Mouse (Mus musculus) embryonic facial prominence, embryonic 11.5 days (tissue): ENCODE results near the gene Tmc6. TPM values are rescaled to one million over a fixed set of nuclear protein-coding genes. Genes with fewer than 3 reads are reported as not detected.

ENCODE experiments used
- ATAC-seq: fragments of 200-750 bp; cut with Nextera tagmentation; replicated peaks from 2 replicates; pipeline ENCODE4 v1.8.0; 2017; ENCODE audit warnings: low read depth; ENCODE audit not compliant: insufficient number of reproducible peaks, low FRiP score, low TSS enrichment
- DNase-seq: peaks from one replicate; pipeline ENCODE4 v3.0.0-alpha.2; 2015; ENCODE audit warnings: low spot score
- H3K27ac ChIP-seq: fragments of 300-500 bp; sonication (generic); replicated peaks from 2 replicates; pipeline ENCODE4 v1.5.1; 2014; ENCODE audit warnings: mild to moderate bottlenecking, low read depth, low read length, control low read depth
- H3K27me3 ChIP-seq: fragments of 300-500 bp; sonication (generic); 2 replicates; pipeline ENCODE4 v1.6.1; 2014; ENCODE audit warnings: mild to moderate bottlenecking, low read length, moderate library complexity, mixed read lengths; ENCODE audit not compliant: control insufficient read depth, insufficient read depth
- H3K36me3 ChIP-seq: fragments of 300-500 bp; sonication (generic); replicated peaks from 2 replicates; pipeline ENCODE4 v1.6.1; 2014; ENCODE audit warnings: low read depth, mild to moderate bottlenecking, low read length, moderate library complexity, mixed read lengths; ENCODE audit not compliant: control insufficient read depth, insufficient read depth
- H3K4me1 ChIP-seq: fragments of 300-500 bp; sonication (generic); 2 replicates; pipeline ENCODE4 v1.6.1; 2014; ENCODE audit warnings: low read length, mixed read lengths; ENCODE audit not compliant: control insufficient read depth, insufficient read depth
- H3K4me2 ChIP-seq: fragments of 300-500 bp; sonication (generic); 2 replicates; pipeline ENCODE4 v1.6.1; 2014; ENCODE audit warnings: low read depth, mild to moderate bottlenecking, control low read depth, low read length, moderate library complexity
- H3K4me3 ChIP-seq: fragments of 300-500 bp; sonication (generic); 2 replicates; pipeline ENCODE4 v1.5.1; 2014; ENCODE audit warnings: low read depth, low read length, control low read depth
- H3K9ac ChIP-seq: fragments of 300-500 bp; sonication (generic); replicated peaks from 2 replicates; pipeline ENCODE4 v1.6.1; 2014; ENCODE audit warnings: mild to moderate bottlenecking, control low read depth, low read length
- H3K9me3 ChIP-seq: fragments of 300-500 bp; sonication (generic); replicated peaks from 2 replicates; pipeline ENCODE4 v1.6.1; 2016; ENCODE audit warnings: mild to moderate bottlenecking, low read length, inconsistent platforms, mixed read lengths; ENCODE audit not compliant: control insufficient read depth
- WGBS: fragments of 180-500 bp; shearing (Covaris S2); extraction: QIAGEN DNeasy Blood & Tissue Kit; methylation state at CpG from one replicate; pipeline ENCODE4 v1.1.7; 2014; 5-methylcytosine and 5-hydroxymethylcytosine counted together
- polyA plus RNA-seq: library from polyadenylated mRNA; unstranded; fragments of >200 nt; fragmentation: Nextera tagmentation; extraction: Ambion mirVana; gene quantifications from 2 replicates; pipeline ENCODE4 v1.2.1, GENCODE M21; 2014

The Tmc6 gene
- polyA plus RNA-seq, 1 experiment from 2014 or later: 9.9 TPM

- H3K9ac ChIP-seq: no peak overlapping the region
- no peak overlapping the region for H3K27ac ChIP-seq
- peaks cover 1% of the 10 kb centered on the region; the same call in 1 of the 2 replicates for H3K36me3 ChIP-seq
- H3K27me3 ChIP-seq: no peaks in the 10 kb centered on the region
- no peak for DNase-seq
- no peak overlapping the region for H3K4me3 ChIP-seq
- no peak overlapping the region for H3K4me2 ChIP-seq
- ATAC-seq: no peak
- WGBS: 97% methylated on average over 4 of the region's 4 CpGs
- no peaks in the 10 kb centered on the region for H3K4me1 ChIP-seq
- H3K9me3 ChIP-seq: no peaks in the 10 kb centered on the region
Observed at GRCm38 (mm10) chr11:117727031-117727430, 55.0 kb downstream of the Tmc6 start.

DNA sequence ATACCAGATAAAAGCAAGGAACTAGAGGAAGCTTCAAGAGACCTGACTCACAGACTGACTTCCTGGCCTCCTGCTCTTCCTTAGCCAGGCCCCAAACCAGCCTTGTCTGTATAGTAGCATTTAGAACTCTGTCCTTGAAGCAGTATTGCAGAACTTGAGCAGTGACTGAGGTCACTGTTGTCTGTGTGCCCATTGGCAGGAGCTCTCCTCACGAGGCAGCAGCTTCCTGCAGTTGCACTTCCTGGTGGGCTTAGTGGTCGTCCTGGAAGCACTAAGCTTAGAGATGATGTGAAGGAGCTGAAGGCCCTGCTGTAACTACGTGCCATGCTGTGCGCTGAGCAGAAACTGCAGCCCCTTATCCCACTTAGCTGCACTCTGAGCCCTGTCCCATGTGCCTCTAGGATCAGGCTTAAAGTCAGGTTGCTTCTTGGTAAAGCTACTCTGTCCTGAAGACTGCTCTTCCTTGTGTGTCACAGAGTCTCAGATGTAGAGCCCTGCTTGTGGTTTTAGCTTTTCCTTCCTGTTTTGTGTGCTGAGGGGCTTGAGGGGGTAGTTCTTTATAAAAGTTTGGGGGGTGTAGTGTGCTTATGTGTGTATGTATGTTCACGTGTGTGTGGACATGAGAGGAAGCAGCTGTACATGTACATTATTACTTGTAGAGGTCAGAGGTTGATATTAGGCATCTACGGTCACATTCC lies 57.2 kb downstream of the Tmc6 start:
- Histone ChIP-seq H3K36me3 (peaks cover 11% of the 10 kb centered on the region; the same call in 1 of the 2 replicates), H3K4me2 (no peak overlapping the region), H3K4me3 (no peak overlapping the region), H3K27ac (no peak overlapping the region), H3K4me1 (no peaks in the 10 kb centered on the region), H3K27me3 (no peaks in the 10 kb centered on the region), H3K9ac (no peak overlapping the region), H3K9me3 (no peaks in the 10 kb centered on the region)
- WGBS: 80% methylated on average over 6 of the region's 6 CpGs
- no peak for ATAC-seq
- DNase-seq: no peak

GRCm38 (mm10) chr11:117718838-117719237 lies 63.2 kb downstream of the Tmc6 start:
- Histone ChIP-seq H3K27me3 (no peaks in the 10 kb centered on the region), H3K4me2 (no peak overlapping the region), H3K4me1 (no peaks in the 10 kb centered on the region), H3K9me3 (no peaks in the 10 kb centered on the region), H3K27ac (no peak overlapping the region), H3K9ac (no peak overlapping the region), H3K4me3 (no peak overlapping the region), H3K36me3 (peaks cover 16% of the 10 kb centered on the region)
- DNase-seq (no peak), ATAC-seq (no peak)
- WGBS: 95% methylated on average over 3 of the region's 3 CpGs

Other genes starting within 250 kb of the Tmc6 start
- gene Tnrc6c, start 127.9 kb downstream of the Tmc6 start, polyA plus RNA-seq: 15.4 and 16.7 TPM in 2 replicates
- 0.39 and 0.70 TPM in 2 replicates for gene Tmc8, start 122 bp downstream of the Tmc6 start, polyA plus RNA-seq
- 0.27 and 0.67 TPM in 2 replicates for gene 6030468B19Rik, start 15.5 kb upstream of the Tmc6 start, polyA plus RNA-seq
- 0.17 TPM in 1 of 2 replicates, not detected in the other for gene Gm20708, start 27.5 kb upstream of the Tmc6 start, polyA plus RNA-seq
- gene Syngr2, start 27.5 kb upstream of the Tmc6 start, polyA plus RNA-seq: 30.4 and 32.9 TPM in 2 replicates
- gene Afmid, start 43.7 kb upstream of the Tmc6 start, polyA plus RNA-seq: 3.3 and 4.3 TPM in 2 replicates
- gene Tk1, start 43.9 kb upstream of the Tmc6 start, polyA plus RNA-seq: 127 and 132 TPM in 2 replicates
- gene Birc5, start 67.1 kb upstream of the Tmc6 start, polyA plus RNA-seq: 416 and 441 TPM in 2 replicates
- gene Tmem235, start 78.6 kb upstream of the Tmc6 start, polyA plus RNA-seq: not detected in 2 replicates
- gene Tha1, start 91.3 kb upstream of the Tmc6 start, polyA plus RNA-seq: 1.9 and 2.1 TPM in 2 replicates
- gene Socs3, start 187.8 kb upstream of the Tmc6 start, polyA plus RNA-seq: 8.4 and 9.8 TPM in 2 replicates
- gene Pgs1, start 204.1 kb upstream of the Tmc6 start, polyA plus RNA-seq: 33.7 and 34.7 TPM in 2 replicates